Mouse (Mus musculus) embryonic facial prominence, embryonic 12.5 days (tissue): Measurements from ENCODE around the gene Rfxank. TPM values are rescaled to one million over a fixed set of nuclear protein-coding genes. Genes with fewer than 3 reads are reported as not detected.

Experiments used
- ATAC-seq: fragments of 200-750 bp; cut with Nextera tagmentation; 2 replicates; pipeline ENCODE4 v1.8.0; 2017; ENCODE audit not compliant: insufficient number of reproducible peaks, insufficient read depth, low FRiP score, low TSS enrichment
- H3K27ac ChIP-seq: fragments of 300-500 bp; sonication (generic); 2 replicates; pipeline ENCODE4 v1.5.1; 2016; ENCODE audit warnings: mild to moderate bottlenecking
- H3K27me3 ChIP-seq: fragments of 300-500 bp; sonication (generic); 2 replicates; pipeline ENCODE4 v1.6.1; 2016; ENCODE audit warnings: mild to moderate bottlenecking, moderate library complexity
- H3K36me3 ChIP-seq: fragments of 300-500 bp; sonication (generic); 2 replicates; pipeline ENCODE4 v1.6.1; 2016; ENCODE audit warnings: mild to moderate bottlenecking
- H3K4me1 ChIP-seq: fragments of 300-500 bp; sonication (generic); 2 replicates; pipeline ENCODE4 v1.6.1; 2016
- H3K4me2 ChIP-seq: fragments of 300-500 bp; sonication (generic); replicated peaks from 2 replicates; pipeline ENCODE4 v1.6.1; 2016; ENCODE audit warnings: mild to moderate bottlenecking, moderate library complexity
- H3K4me3 ChIP-seq: fragments of 300-500 bp; sonication (generic); 2 replicates; pipeline ENCODE4 v1.5.1; 2016; ENCODE audit warnings: mild to moderate bottlenecking
- H3K9ac ChIP-seq: fragments of 300-500 bp; sonication (generic); 2 replicates; pipeline ENCODE4 v1.6.1; 2016; ENCODE audit warnings: mild to moderate bottlenecking, moderate library complexity
- H3K9me3 ChIP-seq: fragments of 300-500 bp; sonication (generic); 2 replicates; pipeline ENCODE4 v1.6.1; 2016; ENCODE audit warnings: mild to moderate bottlenecking, moderate library complexity
- WGBS: fragments of 180-500 bp; shearing (Covaris S2); methylation state at CpG from one replicate; pipeline ENCODE4 v1.1.7; 2016; 5-methylcytosine and 5-hydroxymethylcytosine counted together
- polyA plus RNA-seq: library from polyadenylated mRNA; unstranded; fragments of >200 nt; fragmentation: Nextera tagmentation; extraction: Ambion mirVana; gene quantifications from 2 replicates; pipeline ENCODE4 v1.2.1, GENCODE M21; 2016

The Rfxank gene
- polyA plus RNA-seq, 1 experiment from 2014 or later = 25.8 TPM

- Histone ChIP-seq H3K27ac (no peak overlapping the region), H3K4me1 (peaks cover 12% of the 10 kb centered on the region), H3K9me3 (no peaks in the 10 kb centered on the region), H3K27me3 (peaks cover 10% of the 10 kb centered on the region), H3K9ac (no peak overlapping the region), H3K4me3 (no peak overlapping the region), H3K36me3 (peaks cover 9% of the 10 kb centered on the region; the same call in 1 of the 2 replicates), H3K4me2 (no peak overlapping the region)
- 84% methylated on average over 3 of the region's 3 CpGs for WGBS
- no peak for ATAC-seq
Measured at GRCm38 (mm10) chr8:70170748-70171147, 31.8 kb upstream of the Rfxank start.

- Histone ChIP-seq H3K27ac (no peak overlapping the region), H3K9me3 (no peaks in the 10 kb centered on the region), H3K4me1 (peaks cover 12% of the 10 kb centered on the region), H3K9ac (no peak overlapping the region), H3K4me3 (no peak overlapping the region), H3K36me3 (peaks cover 9% of the 10 kb centered on the region; the same call in 1 of the 2 replicates), H3K4me2 (no peak overlapping the region), H3K27me3 (peaks cover 15% of the 10 kb centered on the region)
- WGBS = 81% methylated on average over 3 of the region's 3 CpGs
- ATAC-seq = no peak
Measured at GRCm38 (mm10) chr8:70170116-70170515, 31.2 kb upstream of the Rfxank start.

GRCm38 (mm10) chr8:70166504-70167110 is 27.7 kb upstream of the Rfxank start:
- H3K4me1 ChIP-seq = no peaks in the 10 kb centered on the region
- H3K27ac ChIP-seq = no peak overlapping the region
- H3K4me2 ChIP-seq = peak overlapping the region; percentile 48
- peaks cover 20% of the 10 kb centered on the region for H3K27me3 ChIP-seq
- ATAC-seq = peak; percentile 52; the same call in 1 of the 2 replicates
- H3K36me3 ChIP-seq = no peaks in the 10 kb centered on the region
- 2% methylated on average over 21 of the region's 21 CpGs for WGBS
- H3K4me3 ChIP-seq = peak overlapping the region; percentile 20
- H3K9ac ChIP-seq = 0 out of 2 replicates have a peak overlapping the region, but pooled peaks have one; percentile 12
- H3K9me3 ChIP-seq = no peaks in the 10 kb centered on the region

- no peak for ATAC-seq
- Histone ChIP-seq H3K36me3 (no peaks in the 10 kb centered on the region), H3K9ac (no peak overlapping the region), H3K27me3 (peaks cover 23% of the 10 kb centered on the region), H3K9me3 (no peaks in the 10 kb centered on the region), H3K4me1 (peaks cover 6% of the 10 kb centered on the region; the same call in 1 of the 2 replicates), H3K4me3 (no peak overlapping the region), H3K4me2 (no peak overlapping the region), H3K27ac (no peak overlapping the region)
- 85% methylated on average over 3 of the region's 3 CpGs for WGBS
Measured at GRCm38 (mm10) chr8:70163316-70163715, 24.4 kb upstream of the Rfxank start.

DNA sequence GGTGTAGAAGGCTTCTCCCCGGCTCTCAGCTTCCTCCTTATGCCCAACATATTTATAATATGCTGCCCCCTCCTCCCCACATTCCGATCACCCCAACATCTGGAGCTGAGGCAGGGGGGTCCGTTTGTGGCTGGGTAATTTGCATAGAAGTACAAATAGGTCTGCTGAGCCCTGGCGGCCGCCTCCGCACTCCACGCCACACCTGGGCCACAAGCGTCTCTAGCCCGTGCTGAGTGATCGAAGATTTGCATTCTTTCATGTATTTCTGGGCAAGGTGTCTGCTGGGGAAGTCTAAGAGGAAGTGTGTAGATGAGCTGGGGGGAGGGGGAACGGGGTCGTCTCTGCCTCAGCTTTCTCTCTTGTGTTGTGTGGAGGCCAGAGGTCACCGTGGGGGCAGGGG is 21.1 kb upstream of the Rfxank start:
- WGBS = 63% methylated on average over 13 of the region's 13 CpGs
- no peak overlapping the region for H3K9ac ChIP-seq
- H3K27ac ChIP-seq = no peak overlapping the region
- H3K4me3 ChIP-seq = no peak overlapping the region
- H3K4me2 ChIP-seq = no peak overlapping the region
- H3K4me1 ChIP-seq = peaks cover 7% of the 10 kb centered on the region; the same call in 1 of the 2 replicates
- H3K36me3 ChIP-seq = no peaks in the 10 kb centered on the region
- no peaks in the 10 kb centered on the region for H3K9me3 ChIP-seq
- peaks cover 19% of the 10 kb centered on the region for H3K27me3 ChIP-seq
- ATAC-seq = no peak

DNA sequence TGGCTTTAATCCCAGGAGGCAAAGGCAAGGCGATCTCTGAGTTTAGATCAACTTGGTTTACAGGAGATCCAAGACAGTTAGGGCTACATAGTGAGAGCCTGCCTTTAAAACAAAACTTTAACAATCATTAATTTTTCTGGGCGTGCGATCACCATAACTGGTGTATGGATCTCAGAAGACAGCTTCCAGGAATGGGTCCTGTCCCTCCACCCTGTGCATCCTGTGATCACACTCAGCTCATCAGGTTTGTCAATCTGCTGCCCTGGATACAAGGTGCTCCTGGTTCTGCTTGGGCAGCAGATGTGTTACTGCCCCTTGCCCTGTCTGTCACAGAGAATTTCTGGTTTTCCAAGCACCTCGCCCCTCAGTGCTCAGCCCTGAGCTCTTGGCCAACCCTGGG is 20.3 kb upstream of the Rfxank start:
- Histone ChIP-seq H3K9me3 (no peaks in the 10 kb centered on the region), H3K4me1 (peaks cover 7% of the 10 kb centered on the region; the same call in 1 of the 2 replicates), H3K9ac (no peak overlapping the region), H3K27me3 (peaks cover 15% of the 10 kb centered on the region; the same call in 1 of the 2 replicates), H3K36me3 (no peaks in the 10 kb centered on the region), H3K4me3 (no peak overlapping the region), H3K27ac (no peak overlapping the region), H3K4me2 (no peak overlapping the region)
- ATAC-seq = no peak
- WGBS = 79% methylated on average over 4 of the region's 4 CpGs

GRCm38 (mm10) chr8:70158069-70158853 is 19.3 kb upstream of the Rfxank start:
- Histone ChIP-seq H3K4me2 (peak overlapping the region; percentile 78), H3K4me3 (peak overlapping the region; percentile 45), H3K36me3 (no peaks in the 10 kb centered on the region), H3K9me3 (no peaks in the 10 kb centered on the region), H3K27me3 (peaks cover 15% of the 10 kb centered on the region), H3K27ac (no peak overlapping the region), H3K4me1 (peaks cover 7% of the 10 kb centered on the region; the same call in 1 of the 2 replicates), H3K9ac (peak overlapping the region; percentile 67)
- WGBS = 10% methylated on average over 40 of the region's 40 CpGs
- ATAC-seq = peak; percentile 78

DNA sequence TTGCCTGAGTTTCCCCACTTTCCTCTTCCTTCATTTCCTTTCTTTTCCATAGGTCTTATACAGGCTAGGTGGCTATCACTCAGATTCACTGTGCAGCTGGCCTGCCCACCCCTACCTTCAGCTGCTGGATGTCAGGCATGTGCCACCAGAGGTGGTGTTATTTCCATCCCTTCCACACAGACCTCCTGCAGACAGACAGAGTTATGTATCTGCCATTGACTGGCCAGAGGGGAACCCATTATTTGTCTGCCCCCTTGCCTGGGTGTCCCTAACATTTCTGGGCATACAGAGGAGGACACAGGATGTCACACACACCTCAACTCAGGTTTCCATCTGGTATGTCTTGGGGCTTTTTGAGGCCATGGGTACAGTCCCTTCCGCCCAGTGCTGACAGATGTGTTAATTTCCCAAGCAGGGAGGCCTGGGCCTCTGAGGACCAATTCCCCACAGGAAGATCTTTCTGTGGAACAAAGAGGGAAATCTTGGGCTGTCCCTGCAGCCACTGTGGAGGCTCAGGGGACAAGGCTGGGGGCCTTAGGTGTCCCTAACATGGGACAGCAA is 18.4 kb upstream of the Rfxank start:
- no peaks in the 10 kb centered on the region for H3K9me3 ChIP-seq
- no peak overlapping the region for H3K27ac ChIP-seq
- no peak for ATAC-seq
- peaks cover 15% of the 10 kb centered on the region for H3K27me3 ChIP-seq
- H3K9ac ChIP-seq = no peak overlapping the region
- no peaks in the 10 kb centered on the region for H3K36me3 ChIP-seq
- no peak overlapping the region for H3K4me2 ChIP-seq
- H3K4me1 ChIP-seq = peaks cover 13% of the 10 kb centered on the region
- WGBS = 89% methylated on average over 1 of the region's 1 CpGs
- H3K4me3 ChIP-seq = no peak overlapping the region

DNA sequence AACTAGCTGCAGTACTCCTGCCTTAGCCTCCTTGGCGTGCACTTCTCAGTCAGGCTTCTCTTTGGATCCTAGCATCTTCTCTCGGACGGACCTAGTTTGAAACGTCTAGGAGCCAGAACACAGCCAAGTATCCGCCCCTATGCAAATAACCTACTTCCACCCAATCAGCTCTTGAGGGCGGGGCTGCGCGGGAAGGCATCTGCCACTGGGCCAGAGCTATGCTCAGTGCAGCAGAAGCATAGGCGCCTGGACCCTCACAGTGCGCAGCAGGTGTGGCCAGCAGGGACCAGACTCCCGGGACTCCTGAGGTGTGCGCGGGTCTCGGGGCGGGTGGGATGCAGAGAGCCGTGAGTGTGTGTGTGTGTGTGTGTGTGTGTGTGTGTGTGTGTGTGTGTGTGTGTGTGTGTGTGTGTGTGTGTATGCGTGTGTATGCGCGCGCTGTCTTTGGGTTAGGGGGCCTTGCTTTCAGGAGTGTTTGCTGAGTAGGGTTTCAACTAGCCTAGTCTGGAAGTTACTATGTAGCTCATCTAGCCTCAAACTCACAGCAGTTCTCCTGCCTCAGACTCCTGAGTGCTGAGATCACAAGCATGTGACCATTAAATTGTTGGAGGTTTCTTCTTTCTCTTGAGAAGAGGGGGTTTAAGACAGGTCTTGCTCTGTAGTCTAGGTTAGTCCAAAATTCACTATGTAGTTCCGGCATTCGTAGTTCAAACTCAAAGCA is 13.7 kb upstream of the Rfxank start:
- H3K4me1 ChIP-seq = peaks cover 10% of the 10 kb centered on the region
- H3K4me2 ChIP-seq = peak overlapping the region; percentile 40
- 11% methylated on average over 19 of the region's 22 CpGs for WGBS

GRCm38 (mm10) chr8:70150158-70150557 is 11.2 kb upstream of the Rfxank start:
- H3K27ac ChIP-seq = no peak overlapping the region
- WGBS = 12% methylated on average over 13 of the region's 13 CpGs
- peaks cover 10% of the 10 kb centered on the region for H3K4me1 ChIP-seq
- H3K4me2 ChIP-seq = peak overlapping the region; percentile 29; the same call in 1 of the 2 replicates
- H3K4me3 ChIP-seq = no peak overlapping the region
- H3K9me3 ChIP-seq = no peaks in the 10 kb centered on the region
- H3K9ac ChIP-seq = no peak overlapping the region
- no peaks in the 10 kb centered on the region; the same call in 1 of the 2 replicates for H3K27me3 ChIP-seq
- H3K36me3 ChIP-seq = peaks cover 22% of the 10 kb centered on the region
- no peak for ATAC-seq

More for the DNA sequence above, 13.7 kb upstream of the Rfxank start:
- Histone ChIP-seq H3K36me3 (no peaks in the 10 kb centered on the region), H3K9me3 (no peaks in the 10 kb centered on the region), H3K27me3 (peaks cover 11% of the 10 kb centered on the region), H3K9ac (no peak overlapping the region; the same call in 1 of the 2 replicates), H3K27ac (no peak overlapping the region), H3K4me3 (peak overlapping the region; percentile 14; the same call in 1 of the 2 replicates)
- ATAC-seq = peak; percentile 95
